Mouse (Mus musculus) embryonic facial prominence, embryonic 14.5 days (tissue): Measurements from ENCODE around the gene Pdcl. TPM values are rescaled to one million over a fixed set of nuclear protein-coding genes. Genes with fewer than 3 reads are reported as not detected.

ENCODE experiments used
- ATAC-seq: fragments of 200-750 bp; cut with Nextera tagmentation; 2 replicates; pipeline ENCODE4 v1.8.0; 2017; ENCODE audit warnings: low read depth, moderate number of reproducible peaks, moderate TSS enrichment
- DNase-seq: peaks from one replicate; pipeline ENCODE4 v3.0.0-alpha.2; 2015; ENCODE audit warnings: low spot score
- H3K27ac ChIP-seq: fragments of 300-500 bp; sonication (generic); replicated peaks from 2 replicates; pipeline ENCODE4 v1.5.1; 2014; ENCODE audit warnings: low read depth, mild to moderate bottlenecking, low read length, moderate library complexity
- H3K27me3 ChIP-seq: fragments of 300-500 bp; sonication (generic); replicated peaks from 2 replicates; pipeline ENCODE4 v1.6.1; 2014; ENCODE audit warnings: low read length; ENCODE audit not compliant: control insufficient read depth, insufficient read depth
- H3K36me3 ChIP-seq: fragments of 300-500 bp; sonication (generic); 2 replicates; pipeline ENCODE4 v1.6.1; 2014; ENCODE audit warnings: low read length, mixed read lengths; ENCODE audit not compliant: control insufficient read depth, insufficient read depth
- H3K4me1 ChIP-seq: fragments of 300-500 bp; sonication (generic); 2 replicates; pipeline ENCODE4 v1.6.1; 2014; ENCODE audit warnings: antibody characterized with exemption, low read length; ENCODE audit not compliant: control insufficient read depth, insufficient read depth
- H3K4me2 ChIP-seq: fragments of 300-500 bp; sonication (generic); 2 replicates; pipeline ENCODE4 v1.6.1; 2014; ENCODE audit warnings: low read depth, mild to moderate bottlenecking, low read length, moderate library complexity, mixed read lengths
- H3K4me3 ChIP-seq: fragments of 300-500 bp; sonication (generic); 2 replicates; pipeline ENCODE4 v1.5.1; 2014; ENCODE audit warnings: low read depth, mild to moderate bottlenecking, low read length
- H3K9ac ChIP-seq: fragments of 300-500 bp; sonication (generic); 2 replicates; pipeline ENCODE4 v1.6.1; 2014; ENCODE audit warnings: low read depth, mild to moderate bottlenecking, low read length, moderate library complexity, mixed read lengths
- H3K9me3 ChIP-seq: fragments of 300-500 bp; sonication (generic); 2 replicates; pipeline ENCODE4 v1.6.1; 2016; ENCODE audit warnings: low read length; ENCODE audit not compliant: control insufficient read depth
- WGBS: fragments of 180-500 bp; shearing (Covaris S2); extraction: QIAGEN DNeasy Blood & Tissue Kit; methylation state at CpG from one replicate; pipeline ENCODE4 v1.1.7; 2014; 5-methylcytosine and 5-hydroxymethylcytosine counted together
- polyA plus RNA-seq: library from polyadenylated mRNA; unstranded; fragments of >200 nt; fragmentation: Nextera tagmentation; extraction: Ambion mirVana; gene quantifications from 2 replicates; pipeline ENCODE4 v1.2.1, GENCODE M21; 2014

Gene Pdcl
- polyA plus RNA-seq, 1 experiment from 2014 or later = 41.2 TPM

DNA sequence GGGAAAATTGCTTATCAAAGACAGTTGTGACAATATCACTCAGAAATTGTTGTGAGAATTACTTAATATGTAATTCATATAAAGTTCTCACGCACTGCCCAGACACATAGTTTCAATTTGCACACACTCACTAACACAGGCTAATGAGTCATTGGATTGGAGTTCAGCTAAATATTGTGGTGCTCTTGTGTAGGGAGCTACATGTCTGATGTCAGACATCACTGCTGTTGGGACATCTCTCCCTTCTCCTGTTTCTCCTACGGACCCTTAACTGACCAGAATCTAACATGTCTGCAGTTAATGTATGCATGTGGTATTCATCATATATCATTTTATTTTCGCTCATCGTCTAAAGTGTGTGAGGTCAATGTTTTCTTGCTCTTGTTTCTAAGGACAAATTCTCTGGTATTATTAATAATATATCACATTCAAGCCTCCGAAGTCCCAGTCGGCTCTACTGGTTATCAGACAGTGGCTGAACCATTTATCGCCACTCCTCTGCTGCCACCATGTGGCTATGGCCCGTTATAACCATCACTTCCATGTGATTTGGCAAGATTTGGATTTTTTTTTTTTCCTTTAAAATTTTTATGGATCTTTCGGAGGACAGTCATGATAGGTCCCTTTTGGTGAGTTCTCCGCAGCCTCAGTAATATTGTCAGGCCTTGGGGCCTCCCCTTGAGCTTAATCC is 20.5 kb downstream of the Pdcl start:
- no peaks in the 10 kb centered on the region for H3K27me3 ChIP-seq
- WGBS = 56% methylated on average over 10 of the region's 10 CpGs
- no peaks in the 10 kb centered on the region for H3K36me3 ChIP-seq
- H3K4me2 ChIP-seq = no peak overlapping the region
- H3K4me1 ChIP-seq = no peaks in the 10 kb centered on the region
- H3K9me3 ChIP-seq = no peaks in the 10 kb centered on the region
- ATAC-seq (no peak), DNase-seq (peak; percentile 32)
- H3K9ac ChIP-seq = no peak overlapping the region
- no peak overlapping the region for H3K27ac ChIP-seq
- no peak overlapping the region for H3K4me3 ChIP-seq

DNA sequence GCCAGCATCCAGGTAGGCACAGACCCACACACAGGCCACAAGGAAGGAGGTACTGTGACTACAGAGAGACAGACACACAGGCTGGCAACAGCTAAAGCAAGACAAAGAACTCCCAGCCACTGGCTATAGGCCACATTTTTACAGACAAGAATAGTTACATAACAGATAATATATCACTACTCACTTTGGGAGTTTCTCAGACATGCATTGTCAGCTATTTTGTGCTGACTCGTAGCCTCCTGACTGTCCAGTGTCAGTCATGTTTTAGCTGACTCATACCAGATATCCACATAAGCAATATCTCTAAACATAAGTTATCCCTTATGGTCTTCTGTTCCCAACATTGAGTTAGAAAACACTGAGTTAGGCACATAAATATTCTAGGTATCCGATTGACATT is 25.8 kb downstream of the Pdcl start:
- 77% methylated on average over 2 of the region's 2 CpGs for WGBS
- H3K9ac ChIP-seq = no peak overlapping the region
- H3K27me3 ChIP-seq = no peaks in the 10 kb centered on the region
- no peak for ATAC-seq
- DNase-seq = no peak
- H3K4me3 ChIP-seq = no peak overlapping the region
- H3K36me3 ChIP-seq = no peaks in the 10 kb centered on the region
- H3K9me3 ChIP-seq = no peaks in the 10 kb centered on the region
- no peaks in the 10 kb centered on the region for H3K4me1 ChIP-seq
- H3K27ac ChIP-seq = no peak overlapping the region
- H3K4me2 ChIP-seq = no peak overlapping the region

DNA sequence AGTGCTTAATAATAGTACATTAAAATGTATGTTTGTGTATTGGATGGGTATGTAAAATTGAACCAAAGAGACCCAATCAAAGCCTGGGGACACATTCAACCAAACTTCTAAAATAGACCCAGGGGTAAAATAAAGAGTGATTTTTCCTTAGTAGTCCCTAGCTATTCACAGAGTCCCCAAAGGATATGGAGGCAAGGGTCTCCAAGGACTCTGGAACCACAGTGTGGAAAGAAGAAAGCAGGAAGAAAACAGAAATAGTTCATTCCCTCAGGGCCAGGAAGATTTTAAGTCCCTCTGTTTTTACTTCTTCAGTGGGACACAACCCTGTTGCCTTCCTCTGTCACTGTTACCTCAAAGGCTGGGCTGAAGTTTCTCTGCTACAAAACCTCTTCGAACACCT is 32.9 kb downstream of the Pdcl start, which contains the start of gene Olfr368:
TSS of gene Olfr368 (plus strand) at position 301 of the 400 bp plus-strand sequence.
- Histone ChIP-seq H3K4me3 (no peak within 1 kb of the TSS), H3K36me3 (no peaks in the 10 kb centered on the region), H3K27me3 (no peaks in the 10 kb centered on the region), H3K4me2 (no peak within 1 kb of the TSS), H3K4me1 (no peaks in the 10 kb centered on the region), H3K9ac (no peak within 1 kb of the TSS), H3K27ac (no peak within 1 kb of the TSS), H3K9me3 (no peaks in the 10 kb centered on the region)
- 82% methylated on average over 1 of the region's 1 CpGs for WGBS
- ATAC-seq (no peak), DNase-seq (no peak)

Other genes starting within 250 kb of the Pdcl start
- gene Olfr362, start 241.4 kb downstream of the Pdcl start, polyA plus RNA-seq = not detected in 2 replicates
- gene Olfr364-ps1, start 220.0 kb downstream of the Pdcl start, polyA plus RNA-seq = not detected in 2 replicates
- gene Olfr365, start 171.1 kb downstream of the Pdcl start, polyA plus RNA-seq = not detected in 2 replicates
- gene Olfr366, start 147.8 kb downstream of the Pdcl start, polyA plus RNA-seq = not detected in 2 replicates
- 0.29 TPM in 1 of 2 replicates, not detected in the other for gene Olfr368, start 32.8 kb downstream of the Pdcl start, polyA plus RNA-seq
- 15.2 and 15.6 TPM in 2 replicates for gene Rc3h2, start 63.6 kb upstream of the Pdcl start, polyA plus RNA-seq
- 6.2 and 6.6 TPM in 2 replicates for gene Zbtb26, start 83.8 kb upstream of the Pdcl start, polyA plus RNA-seq
- 4.1 and 4.8 TPM in 2 replicates for gene Zbtb6, start 83.8 kb upstream of the Pdcl start, polyA plus RNA-seq
- gene Rabgap1, start 83.9 kb upstream of the Pdcl start, polyA plus RNA-seq = 40.7 and 46.5 TPM in 2 replicates
- gene Gpr21, start 157.0 kb upstream of the Pdcl start, polyA plus RNA-seq = 1.3 and 1.6 TPM in 2 replicates